In genomic region chr14:75396511-75397026, GRCm38 (mm10) we compare ENCODE assay signal across 17 mouse cellular contexts. TPM values are rescaled to one million over a fixed set of nuclear protein-coding genes. Genes with fewer than 3 reads are reported as not detected.
"Had no signal": no experiment of that assay in that cellular context is flagged by ENCODE, and none has a peak within 500 bp of the region (broad histone marks: within the 10 kb centered on the region; RNA-seq: fewer than 3 reads in every experiment).

No protein-coding gene starts in this region.

- H3K9me3 ChIP-seq: limb, embryonic 13.5 days; midbrain, embryonic 15.5 days; neural tube, embryonic 12.5 days had no signal

- H3K27me3 ChIP-seq: limb, embryonic 13.5 days; midbrain, embryonic 15.5 days; neural tube, embryonic 12.5 days had no signal

- H3K9ac ChIP-seq: limb, embryonic 13.5 days; liver, embryonic 14.5 days; midbrain, embryonic 15.5 days; neural tube, embryonic 12.5 days had no signal

- H3K4me1 ChIP-seq: limb, embryonic 13.5 days had no signal

- H3K27ac ChIP-seq: limb, embryonic 13.5 days; liver, embryonic 14.5 days; midbrain, embryonic 15.5 days; neural tube, embryonic 12.5 days; stomach, postnatal 0 days had no signal

- DNase-seq: kidney, postnatal 10 days; kidney, postnatal 4 days; left cerebral cortex, postnatal 4 days; lung, adult 18-20 months; lung, postnatal 4 days; thymus, adult 2 months; thymus, postnatal 25 days had no signal

- H3K4me3 ChIP-seq: limb, embryonic 13.5 days; midbrain, embryonic 15.5 days; neural tube, embryonic 12.5 days had no signal

- H3K36me3 ChIP-seq: limb, embryonic 13.5 days; midbrain, embryonic 15.5 days; neural tube, embryonic 12.5 days had no signal

RNA-seq across cellular contexts. Expression of gene Siah3, which starts 59.2 kb away (rescaled TPM):
- total RNA-seq: liver, adult 2 months; megakaryocyte, adult 5-6 weeks; monocyte, adult 5-6 weeks; neutrophil, adult 5-6 weeks had no signal
- polyA plus RNA-seq: liver, adult 2 months; lung, postnatal 0 days; stomach, postnatal 0 days had no signal
